Mouse (Mus musculus) B cell, adult 2 months (primary cell): Measurements from ENCODE around the gene Pknox2.

Source experiments
- DNase-seq, 2 experiments: peaks; one replicate each; pipeline ENCODE4 v3.0.0; 2022

Gene Pknox2

DNA sequence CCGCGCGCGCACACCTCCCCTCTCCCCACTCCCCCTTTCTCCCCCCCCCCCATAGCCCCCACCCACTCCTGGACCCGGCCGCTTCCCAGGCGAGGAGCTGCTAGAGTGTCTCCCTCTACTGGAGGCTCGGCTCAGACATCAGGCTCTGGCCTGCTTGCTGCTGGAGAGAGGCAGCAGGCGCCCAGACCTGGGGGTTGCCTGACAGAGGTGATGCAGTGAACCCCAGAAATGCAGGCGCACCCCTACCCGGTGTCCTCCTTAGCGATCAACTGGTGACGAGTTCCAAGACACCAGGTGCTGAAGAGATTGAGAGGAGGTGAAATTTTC is at the start of gene Pknox2:
TSS of gene Pknox2 (minus strand) at position 49 of the 327 bp plus-strand sequence.
- peak; percentile 40 to 46 for DNase-seq

DNA sequence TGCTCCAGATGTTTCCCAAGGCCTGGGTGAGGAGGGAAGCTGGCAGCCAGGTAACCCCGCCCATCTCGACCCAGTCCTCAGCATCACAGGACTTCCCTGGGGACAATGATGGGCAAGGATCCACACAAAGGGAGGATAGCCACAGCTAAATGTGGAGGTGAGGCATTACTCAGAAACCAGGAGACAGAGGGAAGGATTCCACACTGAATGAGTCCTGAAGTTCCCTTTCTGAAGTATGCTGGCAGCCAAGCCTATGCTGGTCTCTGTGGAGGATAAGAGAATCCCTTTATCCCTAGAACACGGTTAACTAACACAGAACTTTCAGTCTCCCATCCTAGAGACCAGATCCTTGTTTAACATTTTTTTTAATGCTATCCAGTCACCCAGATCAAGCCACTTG is 40.8 kb upstream of the Pknox2 start:
- no peak for DNase-seq

DNA sequence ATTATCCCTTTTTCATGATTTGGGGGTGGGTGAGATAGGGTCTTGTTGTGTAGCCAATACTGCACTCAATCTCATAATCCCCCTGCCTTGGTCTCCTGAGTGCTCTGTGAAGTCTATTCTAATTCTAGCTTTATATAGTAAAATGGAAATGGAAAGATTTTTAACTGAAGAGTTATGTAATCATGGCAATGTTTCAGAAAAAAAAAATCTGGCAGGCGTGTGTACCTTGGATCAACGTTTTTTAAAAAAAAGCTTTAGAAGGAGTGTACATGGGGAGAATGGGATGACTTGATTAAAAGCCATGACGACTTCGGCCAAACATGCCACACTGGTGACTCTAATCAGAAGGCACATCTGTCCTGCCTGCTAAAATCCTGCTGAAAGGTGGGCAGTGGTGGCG is 40.2 kb upstream of the Pknox2 start:
- no peak for DNase-seq

DNA sequence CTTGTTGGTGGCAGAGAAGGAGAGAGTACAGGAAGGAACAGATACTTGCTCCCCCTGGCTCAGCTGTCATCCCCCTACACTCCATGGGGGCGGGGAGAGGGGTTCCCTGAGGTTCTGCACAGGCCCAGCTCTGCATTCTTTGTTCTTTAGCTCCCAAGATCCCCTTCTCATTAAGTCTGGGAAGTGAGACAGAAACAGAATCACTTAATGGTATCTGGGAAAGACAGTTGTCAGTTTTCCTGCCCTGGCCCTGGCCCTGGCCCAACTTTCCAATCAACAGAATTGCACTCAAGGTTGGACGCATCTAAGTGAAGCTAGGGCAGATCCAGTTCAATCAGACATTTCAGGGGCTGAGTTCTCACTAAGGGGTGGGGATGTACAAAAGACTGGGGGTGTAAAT is 36.0 kb upstream of the Pknox2 start:
- no peak for DNase-seq

DNA sequence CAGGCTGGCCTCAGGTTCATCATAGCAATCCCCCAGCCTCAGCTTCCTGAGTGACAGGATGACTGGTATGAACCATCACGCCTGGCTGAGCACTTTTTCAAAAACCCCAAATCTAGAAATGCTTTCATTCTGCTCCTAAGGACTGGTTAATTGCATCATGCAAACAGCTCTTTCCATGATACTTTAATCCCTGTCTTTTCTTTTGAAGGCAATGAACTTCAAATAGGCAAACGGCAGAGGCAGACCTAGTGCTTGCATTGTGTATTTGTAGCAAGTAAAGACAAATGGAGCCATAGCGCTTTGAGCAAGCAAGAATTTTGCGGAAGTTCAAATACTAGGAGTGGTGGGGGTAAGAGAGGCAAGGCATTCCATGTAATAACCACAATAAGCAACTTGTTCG is 34.4 kb upstream of the Pknox2 start:
- no peak for DNase-seq

DNA sequence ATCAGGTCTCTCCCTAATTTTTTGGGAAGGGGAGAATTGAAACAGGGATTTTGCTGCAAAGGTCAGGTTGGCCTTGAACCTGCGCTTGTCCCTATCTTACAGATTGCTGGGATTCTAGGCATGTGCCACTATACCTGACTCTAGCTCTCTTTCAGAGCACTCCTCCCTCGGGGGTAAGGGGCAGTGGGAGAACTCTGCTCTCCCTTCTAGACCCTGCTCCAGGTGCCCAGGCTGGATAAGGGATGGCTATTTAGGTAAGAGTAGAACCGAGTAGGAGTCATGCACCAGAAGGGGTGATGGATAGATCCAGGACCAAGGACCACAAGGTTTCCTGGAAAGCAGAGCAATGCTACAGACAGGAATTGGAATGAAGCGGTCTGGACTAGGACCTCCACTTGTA is 32.4 kb upstream of the Pknox2 start:
- no peak for DNase-seq

DNA sequence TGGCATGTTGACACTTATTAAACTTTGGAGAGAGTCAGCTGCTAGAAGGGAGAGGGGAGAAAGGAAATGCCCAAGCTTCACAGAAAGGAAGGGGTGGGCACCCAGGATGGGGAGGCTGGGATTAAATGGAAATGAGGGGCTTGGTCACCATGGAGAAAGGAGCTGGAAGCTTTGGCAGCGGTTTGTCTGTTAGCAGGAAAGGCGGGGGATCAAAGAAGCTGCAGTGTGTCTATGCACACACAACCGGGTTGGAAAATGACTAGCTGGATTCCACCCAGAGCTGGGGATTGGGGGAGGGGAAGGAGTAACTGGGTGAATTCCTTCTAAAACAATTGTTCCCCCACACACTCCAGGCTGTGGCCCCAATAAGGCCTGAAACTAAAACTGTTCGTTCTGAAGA is 31.7 kb upstream of the Pknox2 start:
- DNase-seq = no peak

DNA sequence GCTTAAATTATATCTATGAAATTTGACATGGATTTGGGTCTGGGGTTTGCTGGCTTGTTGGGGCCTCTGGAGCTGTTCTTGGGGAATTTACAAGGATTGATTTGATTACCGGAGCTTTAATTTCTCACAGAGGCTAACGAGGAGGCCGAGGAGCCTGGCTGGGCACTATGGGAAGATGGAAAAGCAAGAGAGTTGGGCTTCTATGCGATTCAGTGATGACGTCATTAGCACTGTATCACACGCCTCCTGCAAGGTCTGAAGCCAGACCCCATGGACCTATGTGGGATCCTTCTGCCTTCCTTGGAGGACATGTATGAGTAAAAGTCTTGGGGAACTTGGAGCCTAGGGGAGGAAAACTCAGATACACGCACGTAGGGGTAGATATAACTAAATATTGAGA is 30.3 kb upstream of the Pknox2 start:
- DNase-seq = no peak

DNA sequence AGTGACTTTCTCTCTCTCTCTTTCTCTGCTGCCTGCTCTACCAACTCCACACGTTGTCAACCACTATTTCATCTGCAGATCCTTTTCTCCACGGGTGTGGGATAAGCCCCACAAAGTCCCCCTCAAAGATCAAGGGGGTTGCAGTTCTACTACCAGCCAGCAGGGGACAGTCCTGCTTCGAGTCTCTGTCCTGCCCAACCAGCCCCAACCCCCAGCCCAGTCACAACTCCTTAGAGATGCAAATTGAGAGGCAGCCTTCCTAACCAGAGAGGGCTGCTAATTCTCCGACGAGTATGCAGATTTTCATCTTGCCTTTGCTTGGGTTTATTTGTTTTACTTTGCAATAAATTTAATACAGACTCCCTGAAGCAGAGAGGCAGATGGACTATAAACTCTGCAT is 29.9 kb upstream of the Pknox2 start:
- peak; percentile 73 to 76 for DNase-seq

DNA sequence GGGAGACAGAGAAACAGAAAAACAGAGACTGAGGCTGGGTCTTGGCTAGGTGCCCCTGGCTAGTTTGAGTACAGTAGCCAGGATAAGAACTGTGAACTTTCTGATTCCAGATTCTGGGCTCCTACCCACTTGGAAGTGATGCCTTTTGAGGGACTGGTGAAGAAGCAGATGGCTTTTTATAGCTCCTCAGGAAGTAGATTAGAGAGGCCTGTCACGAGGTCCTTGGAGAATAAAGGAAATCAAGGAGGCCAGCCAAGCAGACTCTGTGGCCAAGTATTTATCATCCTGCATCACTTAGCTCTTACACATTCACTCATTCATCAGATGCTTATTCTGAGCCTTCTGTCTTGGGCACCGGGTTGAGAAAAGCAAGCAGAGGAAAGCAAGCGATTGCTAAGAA is 28.8 kb upstream of the Pknox2 start:
- no peak for DNase-seq

DNA sequence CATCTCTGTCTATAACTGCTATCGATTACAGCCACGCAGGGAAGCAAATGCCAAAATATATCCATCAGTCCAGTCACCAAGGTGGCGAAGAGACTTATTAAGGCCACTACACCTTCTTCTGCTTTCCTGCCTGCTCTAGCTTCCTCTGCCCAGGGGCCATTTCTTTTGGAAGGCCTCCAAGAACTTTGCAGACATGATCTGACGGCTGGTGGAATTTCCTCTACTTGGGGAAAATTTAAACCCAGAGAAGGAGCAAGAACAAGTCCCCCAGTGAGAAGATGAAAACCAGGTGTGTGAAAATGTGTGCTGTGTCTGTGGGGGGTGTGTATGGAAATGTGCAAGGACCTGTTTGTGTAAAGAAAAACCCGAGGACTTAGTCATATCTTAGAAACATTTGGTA is 26.2 kb upstream of the Pknox2 start:
- DNase-seq = no peak

DNA sequence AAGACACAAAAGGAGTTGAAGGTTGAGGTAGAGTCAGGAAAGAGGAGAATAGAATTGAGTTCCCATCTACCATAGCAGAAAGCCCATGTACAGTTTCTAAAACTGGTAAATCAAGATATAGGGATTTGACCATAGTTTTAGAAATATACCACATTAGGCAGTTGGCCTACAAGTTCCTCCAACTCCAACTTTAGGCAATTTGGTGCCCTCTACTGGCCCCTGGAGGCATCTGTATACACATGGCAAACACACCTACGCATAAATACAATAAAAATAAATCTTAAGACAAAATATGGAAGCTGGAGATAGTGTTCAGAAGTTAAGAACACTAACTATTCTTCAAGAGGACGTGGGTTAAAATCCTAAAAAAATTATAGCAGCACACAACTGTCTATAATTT is 19.7 kb upstream of the Pknox2 start:
- DNase-seq = no peak

DNA sequence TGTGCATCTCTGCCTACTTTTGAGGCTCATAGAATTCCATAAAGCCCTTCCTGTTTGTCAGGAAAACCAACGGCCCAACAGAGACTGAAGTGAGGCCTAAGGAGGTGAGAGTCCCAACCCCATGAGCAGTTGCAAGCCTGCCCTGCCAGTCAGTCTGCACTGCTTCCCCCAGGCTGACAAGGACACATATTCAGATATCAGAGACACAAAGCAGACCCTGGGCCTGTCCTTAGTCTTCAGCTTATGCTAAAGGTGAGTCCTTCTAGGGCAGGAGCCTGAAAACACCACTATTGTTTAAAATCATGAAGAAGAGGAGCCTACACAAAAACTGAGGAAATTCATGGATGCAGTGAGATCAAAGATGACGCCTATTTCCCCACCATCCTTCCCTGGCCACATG is 13.5 kb upstream of the Pknox2 start:
- DNase-seq = no peak

DNA sequence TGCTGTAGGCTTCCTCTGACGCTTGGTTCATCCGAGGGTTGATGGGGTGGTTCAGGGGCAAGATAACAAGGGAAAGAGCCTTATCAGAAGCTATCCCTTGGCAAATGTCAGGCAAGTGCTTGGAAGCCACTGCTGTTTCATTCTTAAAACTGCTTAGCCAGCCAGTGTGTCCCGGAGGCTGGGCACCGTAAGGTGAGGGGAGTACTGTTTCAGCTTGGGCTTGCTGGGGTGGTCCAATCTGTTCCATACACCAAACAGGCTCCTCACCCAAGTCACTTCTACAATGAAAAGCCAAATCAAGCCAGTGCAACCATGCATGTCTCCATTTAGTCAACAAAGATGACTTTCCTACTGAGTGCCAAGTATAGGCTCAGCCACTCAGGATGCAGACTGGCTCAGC is 679 bp upstream of the Pknox2 start:
- DNase-seq = no peak

DNA sequence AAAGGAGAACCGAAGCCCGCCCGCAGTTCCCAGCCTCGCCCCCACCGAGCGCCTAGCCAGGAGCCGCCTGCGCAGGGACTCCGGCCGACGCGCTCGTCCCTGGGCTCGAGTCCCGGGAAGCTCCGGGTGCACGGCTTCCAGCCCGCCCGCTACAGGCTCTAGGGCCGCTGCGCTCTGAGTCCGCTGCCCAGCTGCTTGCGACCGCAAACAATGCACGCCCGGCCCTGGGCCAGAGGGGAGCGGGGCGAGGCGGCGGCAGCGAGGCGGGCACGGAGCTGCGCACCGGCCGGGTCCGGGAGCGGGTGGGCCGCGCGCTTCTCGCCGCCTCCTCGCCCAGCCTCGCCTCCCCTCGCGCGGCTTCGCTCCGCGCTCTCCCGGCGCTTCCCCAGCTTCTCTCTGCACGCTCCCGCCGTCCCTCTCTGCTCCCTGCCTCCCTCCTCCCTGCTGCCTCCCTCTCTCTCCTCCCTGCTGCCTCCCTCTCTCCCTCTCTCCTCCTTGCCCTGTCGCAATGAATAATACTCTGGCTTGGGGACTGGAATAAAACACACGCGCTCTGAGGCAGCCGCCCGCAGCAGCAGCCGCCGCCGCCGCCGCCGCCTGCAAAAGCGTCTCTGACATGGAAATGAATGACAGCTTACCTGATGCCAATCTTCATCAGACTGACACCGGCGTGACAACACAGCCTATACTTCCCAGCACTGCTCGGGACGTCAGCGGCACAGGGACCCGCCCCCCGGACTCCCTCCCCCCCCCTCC is 426 bp downstream of the Pknox2 start:
- DNase-seq = peak; percentile 5 to 20

DNA sequence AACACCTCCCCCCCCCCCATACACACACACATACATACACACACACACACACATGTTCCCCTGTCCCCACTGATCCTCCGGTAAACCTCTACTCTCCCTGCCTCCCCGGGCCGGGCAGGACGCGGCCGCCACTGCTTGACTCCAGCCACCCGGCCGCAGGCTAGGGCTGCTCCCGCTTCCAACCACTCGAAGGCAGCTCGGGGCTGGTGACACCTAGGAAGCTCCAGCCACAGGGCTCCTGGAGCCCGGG is 929 bp downstream of the Pknox2 start:
- DNase-seq = peak in 1 of 2 experiments; percentile 16

DNA sequence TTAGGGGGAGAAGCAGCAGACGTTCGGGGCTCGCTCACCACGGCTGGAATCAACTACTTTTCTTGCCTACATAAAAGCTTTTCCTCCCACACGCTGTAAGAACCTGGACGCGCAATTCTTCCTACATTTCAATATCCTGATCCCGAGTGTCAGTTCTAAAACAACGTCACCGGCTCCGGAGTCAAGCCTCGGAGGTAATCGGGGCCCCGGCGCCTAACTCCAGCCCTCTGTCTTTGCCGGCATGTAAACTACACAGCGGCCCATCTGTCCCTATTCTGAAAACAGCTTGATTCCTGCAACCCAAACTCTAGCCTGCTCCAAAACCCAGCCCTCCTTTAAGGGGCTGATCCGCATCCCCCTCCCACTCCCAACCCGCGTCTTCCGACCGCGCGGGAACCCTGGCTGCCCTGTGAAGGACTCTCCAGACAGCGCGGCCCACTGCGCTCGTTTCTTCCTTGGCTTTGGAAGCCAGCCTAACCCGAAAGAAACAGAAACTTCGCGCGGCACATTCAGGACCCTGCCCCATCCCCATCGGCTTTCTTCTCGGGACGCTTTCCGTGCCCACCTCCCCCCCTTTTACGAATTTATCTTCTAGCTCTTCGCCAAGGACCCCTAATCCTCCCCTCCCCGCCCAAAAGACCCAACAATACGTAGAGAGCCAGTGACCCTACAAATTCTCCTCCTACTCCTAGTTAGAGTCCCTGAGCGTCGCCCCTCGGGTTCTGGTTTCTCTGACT is 1.4 kb downstream of the Pknox2 start:
- DNase-seq = peak; percentile 2 to 14

DNA sequence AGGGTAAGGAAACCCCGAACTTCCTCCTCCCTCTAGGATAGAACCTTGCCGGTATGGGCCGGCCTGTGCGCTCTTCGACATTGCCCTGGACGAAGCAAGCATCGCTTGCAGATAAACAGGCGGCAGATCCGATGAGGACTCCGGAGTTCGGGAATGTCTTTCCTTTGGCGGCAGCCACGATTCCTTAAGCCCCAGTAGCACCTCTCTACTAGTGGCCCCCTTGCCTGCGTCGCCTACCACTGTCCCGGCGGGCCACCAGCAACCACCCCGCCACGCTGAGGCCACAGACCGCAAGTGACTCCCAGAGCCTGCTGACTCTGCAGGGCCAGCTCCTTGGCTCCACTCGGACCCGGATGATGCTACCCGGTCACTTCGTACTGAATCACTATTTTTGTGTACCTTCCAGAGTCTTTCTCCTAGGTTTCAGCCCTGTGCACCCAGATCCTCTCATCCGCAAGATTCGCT is 2.0 kb downstream of the Pknox2 start:
- peak in 1 of 2 experiments; percentile 8 for DNase-seq

DNA sequence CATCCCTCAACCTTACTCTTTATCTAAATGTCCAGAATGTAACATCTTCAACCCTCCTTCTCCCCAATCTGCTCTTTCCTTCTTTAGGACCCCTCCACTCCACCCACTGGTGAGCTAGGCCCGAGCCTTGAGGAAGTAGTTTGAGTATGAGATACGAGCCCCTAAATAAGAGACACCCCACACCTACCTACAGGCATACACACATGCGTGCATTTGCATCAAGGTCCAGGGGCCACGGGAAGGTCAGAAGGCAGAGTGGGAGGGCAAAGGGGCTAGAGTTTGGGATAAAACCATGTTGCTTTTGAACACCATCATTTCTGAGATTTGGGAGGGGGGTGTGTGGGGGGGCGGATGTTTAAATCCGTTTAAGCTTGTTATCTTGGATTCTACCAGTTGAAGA is 2.5 kb downstream of the Pknox2 start:
- DNase-seq = no peak

DNA sequence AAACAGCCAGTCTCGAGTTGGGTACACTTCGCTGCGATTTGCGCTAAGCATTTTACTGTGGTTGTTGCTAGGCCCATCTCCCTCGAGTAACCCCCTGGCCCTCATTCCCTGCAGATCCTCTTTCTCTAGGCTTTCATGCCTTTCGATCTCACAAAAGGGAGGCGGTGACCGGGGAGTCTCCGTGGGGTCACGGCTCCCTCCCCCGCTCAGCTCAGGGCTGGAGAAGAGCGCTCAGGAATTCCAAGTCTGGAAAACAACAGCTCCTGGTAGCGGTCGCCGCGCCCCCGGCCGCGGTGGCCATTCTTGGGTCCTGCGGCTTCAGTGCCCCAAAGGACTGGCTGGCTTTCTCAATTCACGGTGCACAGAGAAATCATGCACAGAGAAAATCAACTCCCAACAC is 3.0 kb downstream of the Pknox2 start:
- no peak for DNase-seq

DNA sequence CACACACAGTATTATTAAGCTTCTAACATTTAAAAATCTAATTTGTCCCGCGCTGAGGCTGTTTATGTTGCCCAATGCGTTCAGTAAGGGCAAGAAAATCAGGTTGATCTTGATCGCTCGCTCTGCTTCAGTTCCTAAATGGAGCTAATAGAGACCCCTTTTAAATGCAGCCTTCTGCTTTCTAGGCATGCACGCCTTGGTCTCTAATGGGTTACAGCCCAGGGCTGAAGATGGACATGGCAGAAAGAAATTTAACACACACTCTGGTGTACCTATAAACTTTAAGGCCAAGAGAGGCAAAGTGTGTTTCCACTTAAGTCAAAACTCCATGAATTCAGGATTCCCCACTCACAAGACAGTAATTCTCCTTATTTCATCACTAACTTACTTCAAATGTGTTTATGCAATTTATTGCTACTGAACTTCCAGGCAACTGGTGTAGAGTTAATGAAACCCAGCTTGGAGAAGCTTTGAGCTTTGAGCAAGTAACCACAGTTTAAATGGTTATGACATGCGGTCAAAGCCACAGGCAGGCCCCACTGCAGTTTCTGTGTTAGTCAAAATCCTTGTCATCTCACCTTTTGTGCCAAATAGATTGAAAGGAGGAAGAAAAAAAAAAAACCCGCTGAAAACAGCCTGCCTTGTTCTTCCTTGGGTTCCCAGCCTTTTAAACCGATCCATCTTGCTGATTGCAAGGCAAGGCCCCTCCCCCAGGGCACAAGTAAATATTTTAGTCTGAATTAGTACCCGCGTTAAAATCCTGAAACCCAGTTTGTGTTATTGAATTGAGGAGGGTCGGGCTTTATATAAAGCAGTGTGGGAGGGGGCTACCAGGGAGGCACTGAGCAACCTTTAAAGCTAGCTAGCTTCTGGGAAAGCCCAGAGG is 3.9 kb downstream of the Pknox2 start:
- no peak for DNase-seq

DNA sequence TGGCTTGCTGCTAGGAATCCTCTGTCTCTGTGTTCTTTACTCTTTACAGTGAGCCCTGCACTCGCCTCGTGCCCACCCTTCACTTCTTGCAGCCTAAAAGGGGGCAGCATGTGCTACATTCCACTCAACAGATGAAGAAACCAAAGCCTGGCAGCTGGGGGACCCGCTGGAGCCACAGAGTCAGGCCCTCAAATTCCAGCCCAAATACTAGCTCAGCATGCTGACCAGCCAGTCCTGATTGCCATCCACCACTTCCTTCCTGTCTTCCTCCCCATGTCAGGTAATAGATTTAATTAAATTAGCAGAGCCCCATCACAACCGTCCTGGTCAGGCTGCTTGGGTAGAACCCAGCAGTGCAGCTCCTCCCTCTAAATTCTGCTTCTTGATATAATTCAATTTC is 5.1 kb downstream of the Pknox2 start:
- no peak for DNase-seq

DNA sequence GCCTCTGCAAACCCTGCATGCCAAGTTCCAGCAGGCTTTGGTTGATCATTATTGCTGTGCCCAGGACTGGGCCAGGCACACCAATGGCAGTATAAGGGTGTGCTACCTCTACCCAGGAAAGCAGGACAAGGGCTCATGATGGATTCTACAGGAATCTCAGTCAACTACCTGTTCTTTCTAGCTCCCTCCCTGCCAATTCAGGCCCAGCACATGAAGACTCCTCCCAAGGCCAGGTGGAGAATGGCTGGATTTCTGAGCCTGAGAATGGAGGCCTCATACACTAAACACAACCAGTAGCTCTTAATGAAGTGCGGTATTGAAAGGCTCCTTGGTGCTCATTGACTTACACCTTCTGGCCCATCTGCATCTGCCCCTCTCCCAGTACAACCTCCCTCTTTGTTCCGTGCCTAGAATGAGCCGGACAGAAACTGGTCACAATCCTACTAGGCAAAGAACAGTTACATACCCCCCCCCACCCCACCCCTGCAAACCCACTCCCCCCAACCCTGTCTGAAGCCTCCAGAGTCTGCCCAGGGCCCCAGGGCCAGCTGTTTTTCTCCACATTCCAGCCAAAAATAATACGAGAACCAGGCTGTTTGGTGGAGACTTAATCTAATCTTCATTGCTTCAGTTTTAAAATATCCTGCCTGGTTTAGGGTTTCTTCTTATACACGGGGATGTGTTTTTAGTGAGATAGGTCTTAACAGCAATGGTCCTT is 6.6 kb downstream of the Pknox2 start:
- DNase-seq = no peak
